Mouse (Mus musculus): ENCODE data around the gene Mical2. TPM values are rescaled to one million over a fixed set of nuclear protein-coding genes. Genes with fewer than 3 reads are reported as not detected.

Gene Mical2
- total and polyA plus RNA-seq, 3 experiments: not detected

DNA sequence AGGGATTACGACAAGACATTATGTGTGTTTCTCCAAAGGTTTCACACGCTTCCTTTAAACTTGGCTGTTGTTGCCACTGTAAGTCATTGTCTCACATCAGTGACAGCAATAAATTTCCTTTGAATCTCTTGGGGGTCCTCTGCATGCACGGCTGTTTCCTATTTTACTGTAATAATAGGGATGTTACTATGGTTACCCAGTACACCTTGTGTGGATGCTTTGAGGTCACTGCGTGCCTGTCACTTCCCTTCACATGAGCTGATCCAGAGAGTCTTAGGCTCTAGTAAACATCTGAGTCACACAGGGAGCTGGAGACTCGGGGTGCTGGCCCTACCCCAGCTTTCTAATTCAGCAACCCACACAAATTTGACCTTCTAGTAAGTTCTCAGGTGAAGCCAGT, 88.0 kb downstream of the Mical2 start:
- Histone ChIP-seq H3K4me1 (ENCODE audit: control insufficient read depth in 1 of 2, insufficient read depth in 2 of 2) (no peaks in the 10 kb centered on the region), H3K36me3 (replicated peaks in 1 of 2; ENCODE audit: control insufficient read depth in 1 of 2, insufficient read depth in 1 of 2, low read length in 1 of 2) (no peaks in the 10 kb centered on the region), H3K79me2 (replicated peaks; ENCODE audit: control insufficient read depth, extremely low read depth, insufficient read depth, poor library complexity, severe bottlenecking) (no peaks in the 10 kb centered on the region), H3K27ac (ENCODE audit: insufficient read depth, low read depth) (no peak overlapping the region), H3K4me3 (replicated peaks in 1 of 3; ENCODE audit: low read depth in 2 of 3, low read length in 2 of 3, poor library complexity in 1 of 3) (no peak overlapping the region), H3K9me3 (replicated peaks; ENCODE audit: low read length) (no peaks in the 10 kb centered on the region), H3K9ac (ENCODE audit: insufficient read depth, low read depth) (no peak overlapping the region), H3K4me2 (ENCODE audit: insufficient read depth, low read depth, poor library complexity, severe bottlenecking) (no peak overlapping the region), H3K27me3 (replicated peaks) (peaks cover 67% of the 10 kb centered on the region)
- TF ChIP-seq JUN (IDR thresholded peaks at IDR 0.05; ENCODE audit: insufficient read depth, low read depth, low read length) (no peak), GABPA (IDR thresholded peaks at IDR 0.05; ENCODE audit: insufficient replicate concordance, low read depth, low read length) (no peak), ZKSCAN1 (IDR thresholded peaks at IDR 0.05; ENCODE audit: borderline replicate concordance, low read depth, low read length) (no peak), RCOR1 (conservative IDR thresholded peaks at IDR 0.05; ENCODE audit: low read depth, low read length) (no peak), TCF12 (IDR thresholded peaks at IDR 0.05; ENCODE audit: low read depth, low read length) (no peak), USF2 (conservative IDR thresholded peaks at IDR 0.05; ENCODE audit: low read depth, low read length) (no peak), TBP (conservative IDR thresholded peaks at IDR 0.05; ENCODE audit: low read depth, low read length) (no peak), MAZ (IDR thresholded peaks at IDR 0.05; ENCODE audit: low read depth, low read length) (no peak), KAT2A (IDR thresholded peaks at IDR 0.05; ENCODE audit: insufficient replicate concordance, low read length) (no peak), ELF1 (IDR thresholded peaks at IDR 0.05; ENCODE audit: low read depth, low read length) (no peak)
- DNase-seq (ENCODE audit: extremely low read depth): no peak
- in situ Hi-C loops (cut with MboI; ENCODE audit: low pct_ligation_motif_present, low pct_unique_long_range_greater_than_20kb, low sequenced_read_pairs) (no loop called here), dilution Hi-C loops (cut with MboI; ENCODE audit: extremely low pct_ligation_motif_present, extremely low pct_unique_long_range_greater_than_20kb, low sequenced_read_pairs) (no loop called here)

DNA sequence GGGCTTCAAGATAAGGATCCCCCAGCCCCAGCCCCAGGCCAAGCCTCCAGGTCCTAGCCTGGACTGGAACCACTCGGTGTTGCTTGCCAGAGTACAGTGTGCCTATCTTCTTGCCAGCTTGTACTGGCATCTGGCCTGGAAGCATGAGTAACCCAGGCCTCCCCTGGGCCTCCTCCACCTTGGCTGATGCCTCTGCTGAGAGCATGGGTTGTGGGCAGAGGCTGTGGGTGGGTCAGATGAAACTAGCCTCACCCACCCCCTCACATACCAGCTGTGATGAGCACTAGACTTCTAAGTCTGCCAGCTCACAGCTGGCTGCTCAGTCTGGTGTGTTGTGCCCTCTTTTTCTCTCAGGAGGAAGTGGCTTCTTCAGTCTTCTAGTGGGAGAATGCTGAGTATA, 90.6 kb downstream of the Mical2 start:
- TF ChIP-seq ZNF384 (IDR thresholded peaks at IDR 0.05; ENCODE audit: low read depth, low read length) (no peak), ETS1 (conservative IDR thresholded peaks at IDR 0.05; ENCODE audit: low read depth, low read length) (no peak)

DNA sequence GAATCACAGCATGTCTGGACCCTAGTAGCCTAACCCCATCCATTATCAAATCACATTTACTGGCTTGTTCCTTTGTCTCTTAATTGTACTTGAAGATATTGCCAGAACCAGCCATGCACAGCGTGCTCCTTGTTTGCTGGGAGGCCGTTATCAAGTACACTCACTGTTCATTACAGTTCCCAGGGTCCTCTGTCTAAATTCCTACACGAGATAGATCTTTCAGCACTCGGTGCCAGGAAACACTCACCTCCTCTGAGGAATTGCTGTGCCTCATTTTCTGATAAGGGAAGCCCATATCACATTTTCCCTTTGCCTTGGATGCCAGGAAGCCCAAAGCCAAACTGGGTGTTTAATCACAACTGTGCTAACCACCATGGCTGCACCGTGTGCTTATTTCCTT, 91.8 kb downstream of the Mical2 start:
- no peaks in the 10 kb centered on the region for H3K79me2 ChIP-seq (replicated peaks; ENCODE audit: control insufficient read depth, extremely low read depth, insufficient read depth, poor library complexity, severe bottlenecking)
- in situ Hi-C loops (cut with MboI; ENCODE audit: low pct_ligation_motif_present, low pct_unique_long_range_greater_than_20kb, low sequenced_read_pairs): no loop called here
- no peak overlapping the region for H3K4me2 ChIP-seq (ENCODE audit: insufficient read depth, low read depth, poor library complexity, severe bottlenecking)
- H3K4me1 ChIP-seq (ENCODE audit: control insufficient read depth in 1 of 2, insufficient read depth in 2 of 2): no peaks in the 10 kb centered on the region
- TF ChIP-seq UBTF (IDR thresholded peaks at IDR 0.05; ENCODE audit: low read depth, low read length): no peak
- TF ChIP-seq POLR2A (IDR thresholded peaks at IDR 0.05; ENCODE audit: low read depth, low read length): no peak
- TF ChIP-seq TBP (conservative IDR thresholded peaks at IDR 0.05; ENCODE audit: low read depth, low read length): no peak
- TF ChIP-seq MAX (IDR thresholded peaks at IDR 0.05; ENCODE audit: low read length): no peak
- no peak for TF ChIP-seq MAFK (IDR thresholded peaks at IDR 0.05; ENCODE audit: insufficient replicate concordance, low read length)
- TF ChIP-seq HCFC1 (IDR thresholded peaks at IDR 0.05; ENCODE audit: low read depth, low read length): no peak
- TF ChIP-seq RCOR1 (conservative IDR thresholded peaks at IDR 0.05; ENCODE audit: low read depth, low read length): no peak
- TF ChIP-seq ZNF384 (IDR thresholded peaks at IDR 0.05; ENCODE audit: low read depth, low read length): no peak
- no peak for TF ChIP-seq ELF1 (IDR thresholded peaks at IDR 0.05; ENCODE audit: low read depth, low read length)
- TF ChIP-seq JUN (IDR thresholded peaks at IDR 0.05; ENCODE audit: insufficient read depth, low read depth, low read length): no peak
- no peak for TF ChIP-seq POLR2AphosphoS2 (IDR thresholded peaks at IDR 0.05; ENCODE audit: low read depth, low read length)
- no peak for TF ChIP-seq PAX5 (IDR thresholded peaks at IDR 0.05; ENCODE audit: low read length)
- no peak for TF ChIP-seq CHD2 (IDR thresholded peaks at IDR 0.05; ENCODE audit: low read length)
- no peak for DNase-seq (ENCODE audit: extremely low read depth)
- H3K9me3 ChIP-seq (replicated peaks; ENCODE audit: low read length): no peaks in the 10 kb centered on the region
- no peak overlapping the region for H3K9ac ChIP-seq (ENCODE audit: insufficient read depth, low read depth)
- peaks cover 73% of the 10 kb centered on the region for H3K27me3 ChIP-seq (replicated peaks)
- no peaks in the 10 kb centered on the region for H3K36me3 ChIP-seq (replicated peaks in 1 of 2; ENCODE audit: control insufficient read depth in 1 of 2, insufficient read depth in 1 of 2, low read length in 1 of 2)
- H3K27ac ChIP-seq (ENCODE audit: insufficient read depth, low read depth): no peak overlapping the region
- H3K4me3 ChIP-seq (replicated peaks in 1 of 3; ENCODE audit: low read depth in 2 of 3, low read length in 2 of 3, poor library complexity in 1 of 3): no peak overlapping the region
- dilution Hi-C loops (cut with MboI; ENCODE audit: extremely low pct_ligation_motif_present, extremely low pct_unique_long_range_greater_than_20kb, low sequenced_read_pairs): no loop called here

More for the DNA sequence above, 90.6 kb downstream of the Mical2 start:
- peaks cover 68% of the 10 kb centered on the region for H3K27me3 ChIP-seq (replicated peaks)
- DNase-seq (ENCODE audit: extremely low read depth): no peak
- H3K4me1 ChIP-seq (ENCODE audit: control insufficient read depth in 1 of 2, insufficient read depth in 2 of 2): no peaks in the 10 kb centered on the region
- no peaks in the 10 kb centered on the region for H3K79me2 ChIP-seq (replicated peaks; ENCODE audit: control insufficient read depth, extremely low read depth, insufficient read depth, poor library complexity, severe bottlenecking)
- no peak overlapping the region for H3K4me2 ChIP-seq (ENCODE audit: insufficient read depth, low read depth, poor library complexity, severe bottlenecking)
- H3K9ac ChIP-seq (ENCODE audit: insufficient read depth, low read depth): no peak overlapping the region
- in situ Hi-C loops (cut with MboI; ENCODE audit: low pct_ligation_motif_present, low pct_unique_long_range_greater_than_20kb, low sequenced_read_pairs) (no loop called here), dilution Hi-C loops (cut with MboI; ENCODE audit: extremely low pct_ligation_motif_present, extremely low pct_unique_long_range_greater_than_20kb, low sequenced_read_pairs) (no loop called here)
- no peak overlapping the region for H3K27ac ChIP-seq (ENCODE audit: insufficient read depth, low read depth)
- no peaks in the 10 kb centered on the region for H3K9me3 ChIP-seq (replicated peaks; ENCODE audit: low read length)
- no peaks in the 10 kb centered on the region for H3K36me3 ChIP-seq (replicated peaks in 1 of 2; ENCODE audit: control insufficient read depth in 1 of 2, insufficient read depth in 1 of 2, low read length in 1 of 2)
- no peak overlapping the region for H3K4me3 ChIP-seq (replicated peaks in 1 of 3; ENCODE audit: low read depth in 2 of 3, low read length in 2 of 3, poor library complexity in 1 of 3)

Measured in CH12.LX (cell line).